Mouse (Mus musculus) ES-Bruce4 (cell line): ENCODE results near the gene Dpm3.

Experiments
- CTCF ChIP-seq: IDR thresholded peaks from one replicate; pipeline ENCODE4 v1.8.1; 2011; ENCODE audit warnings: low read depth, low read length
- POLR2A ChIP-seq: IDR thresholded peaks from one replicate; pipeline ENCODE4 v1.8.1; 2011; ENCODE audit warnings: low read length; ENCODE audit not compliant: insufficient read depth

- TF ChIP-seq POLR2A (no peak), CTCF (no peak)
Measured at GRCm38 (mm10) chr3:89291874-89292273, 32.7 kb downstream of the Dpm3 start.
